Mouse (Mus musculus) CD8-positive naive resting alpha-beta T cell, adult 2 months (primary cell): ENCODE results near the gene Sytl2.

ENCODE experiments used
- DNase-seq, 2 experiments: peaks; one replicate each; pipeline ENCODE4 v3.0.0; 2022; ENCODE audit warnings: low read depth in 2 of 2, low spot score in 2 of 2

Gene Sytl2

DNA sequence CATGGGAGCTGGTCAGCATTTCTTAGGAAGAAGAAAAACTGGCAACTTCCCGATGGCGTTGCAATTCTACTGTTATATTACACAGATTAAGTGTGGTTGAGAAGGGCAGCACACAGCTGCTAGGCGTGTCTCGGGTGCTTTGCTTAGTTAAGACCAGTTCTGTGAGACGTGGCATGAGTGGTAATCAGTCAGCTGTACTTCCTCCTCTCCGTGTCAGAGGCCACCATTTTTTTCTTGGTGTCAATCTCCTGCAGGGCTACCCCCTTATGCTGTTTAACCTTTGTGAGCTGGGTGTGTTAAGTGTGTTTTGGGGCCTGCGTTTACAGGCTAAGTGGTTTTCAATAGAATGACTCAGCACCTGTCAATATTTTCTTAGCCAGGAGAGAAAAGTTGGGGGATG lies 60.7 kb downstream of the Sytl2 start:
- no peak for DNase-seq

DNA sequence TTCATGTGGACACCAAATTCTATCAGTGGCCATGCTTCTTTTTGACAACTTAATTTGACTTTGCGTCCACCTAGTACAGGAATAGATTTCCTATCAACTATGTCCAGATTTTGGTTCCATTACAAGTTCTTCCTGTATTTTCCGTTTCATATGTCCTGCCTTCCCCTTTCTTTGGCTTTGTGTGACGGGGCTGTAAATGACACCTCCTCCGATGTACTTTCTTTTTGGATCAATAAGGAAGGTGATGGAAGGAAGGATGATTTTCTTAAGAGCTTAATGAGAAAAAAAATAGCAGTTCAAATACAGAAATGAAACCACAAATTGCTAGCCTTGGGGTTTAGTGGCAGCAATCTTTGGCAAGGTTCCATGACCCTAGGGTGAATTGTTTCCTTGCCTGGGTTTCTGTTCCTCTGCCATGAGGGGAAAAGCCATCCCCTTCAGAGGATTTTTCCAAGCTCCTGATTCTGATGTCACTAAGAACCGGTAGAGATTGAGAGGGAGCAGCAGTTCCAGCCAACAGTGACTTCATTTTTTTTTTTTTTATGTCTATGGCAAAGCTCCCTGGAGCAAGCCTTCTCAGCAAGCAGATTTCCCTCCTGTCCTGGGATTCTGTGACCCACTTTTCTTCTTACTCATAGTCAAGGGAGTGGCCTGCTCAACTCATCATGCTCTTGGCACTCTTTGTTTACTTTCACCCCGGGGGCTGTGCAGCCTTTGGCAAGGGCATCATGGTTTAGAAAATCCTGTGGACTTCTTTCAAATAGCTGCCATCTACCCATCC lies 68.2 kb downstream of the Sytl2 start:
- DNase-seq: no peak

DNA sequence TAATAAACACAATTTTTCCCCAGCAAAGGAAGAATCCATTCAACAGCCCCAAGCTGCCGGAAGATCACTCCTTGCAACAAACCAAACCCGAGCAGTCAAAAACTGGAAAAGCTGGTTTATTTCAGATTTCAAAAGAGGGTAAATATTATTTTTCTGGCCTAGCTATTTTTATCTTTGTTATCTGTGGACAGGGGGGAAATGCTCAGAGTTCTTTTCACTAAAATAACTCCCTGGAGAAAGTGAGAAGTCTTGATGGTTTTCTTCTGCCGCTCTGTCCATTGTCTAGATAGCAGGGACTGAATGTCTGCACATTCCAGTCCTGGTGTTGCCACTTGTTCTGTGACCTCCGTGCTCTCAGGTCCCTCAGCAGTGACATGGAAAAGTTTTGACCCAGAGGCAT lies 70.8 kb downstream of the Sytl2 start:
- no peak for DNase-seq

GRCm38 (mm10) chr7:90384411-90384810 lies 82.4 kb downstream of the Sytl2 start:
- DNase-seq: no peak

DNA sequence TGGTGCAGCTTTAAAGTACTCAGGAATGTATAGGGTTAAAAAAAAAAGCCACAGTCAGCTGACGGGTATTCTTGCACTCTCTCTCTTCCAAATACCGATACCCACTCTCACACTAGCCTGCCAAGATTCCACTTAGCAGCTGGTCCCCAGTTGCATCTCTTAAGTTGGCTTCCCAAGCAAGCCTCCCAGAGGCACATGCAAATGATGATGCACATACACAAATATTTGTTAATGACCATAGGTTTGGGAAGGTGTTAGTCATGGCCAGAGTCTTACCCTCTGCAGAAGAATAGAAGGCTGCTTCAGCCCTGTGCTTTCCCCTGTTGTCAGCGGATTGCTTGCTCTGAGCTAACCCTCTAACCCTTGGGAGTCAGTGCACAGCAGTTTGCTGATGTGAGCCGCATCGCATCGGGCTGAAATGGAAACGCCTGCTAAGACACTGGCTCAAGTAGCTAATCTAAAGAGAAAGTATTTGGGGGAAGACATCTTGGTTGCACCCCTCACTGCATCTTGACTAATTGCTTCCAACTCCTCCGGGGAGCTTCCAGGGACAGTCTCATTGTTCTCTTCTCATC lies 84.9 kb downstream of the Sytl2 start:
- no peak for DNase-seq

DNA sequence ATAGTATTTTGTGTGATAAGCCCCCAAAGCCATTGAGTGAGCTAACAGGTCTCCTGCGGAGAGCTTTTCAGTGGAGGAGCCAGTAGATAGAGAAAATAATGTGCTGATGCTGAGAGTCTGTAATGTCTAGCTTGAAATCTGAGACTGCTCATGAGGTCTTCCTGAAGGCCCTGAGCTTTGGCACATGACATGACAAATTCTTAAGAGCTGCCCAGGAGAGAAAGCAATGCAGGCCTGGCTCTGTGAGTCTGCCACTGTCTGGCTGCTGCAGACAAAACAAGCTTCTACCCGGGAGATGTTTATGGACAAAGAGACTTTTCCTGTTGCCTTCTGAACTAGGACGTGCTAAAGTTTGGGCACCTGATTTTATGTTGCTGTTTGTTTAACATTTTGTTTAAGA lies 87.7 kb downstream of the Sytl2 start:
- DNase-seq: no peak

DNA sequence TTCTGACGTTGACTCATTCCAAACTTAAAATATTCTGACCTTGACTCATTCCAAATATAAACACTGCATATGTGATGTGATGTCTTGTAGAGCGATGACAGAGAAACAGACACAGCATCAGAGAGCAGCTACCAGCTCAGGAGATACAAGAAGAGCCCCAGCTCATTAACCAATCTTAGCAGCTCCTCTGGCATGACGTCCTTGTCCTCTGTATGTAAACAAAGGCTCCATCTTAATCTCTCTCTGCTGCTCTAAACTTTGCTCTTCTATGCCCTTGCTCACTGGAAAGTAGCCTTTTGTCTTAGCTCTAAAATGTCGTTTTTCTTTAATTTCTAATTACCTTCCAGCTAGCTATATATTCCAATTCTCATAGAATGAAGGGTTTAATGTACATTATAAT lies 93.0 kb downstream of the Sytl2 start:
- DNase-seq: no peak

- no peak for DNase-seq
Observed at GRCm38 (mm10) chr7:90395928-90396327, 93.9 kb downstream of the Sytl2 start.

GRCm38 (mm10) chr7:90409934-90410333 lies 107.9 kb downstream of the Sytl2 start:
- peak; percentile 62 to 74 for DNase-seq

- DNase-seq: no peak
Observed at GRCm38 (mm10) chr7:90426020-90427001, 124.3 kb downstream of the Sytl2 start, which contains the start of gene Ccdc89. Gene Ccdc89, plus strand, starts transcription at chr7:90426577.

DNA sequence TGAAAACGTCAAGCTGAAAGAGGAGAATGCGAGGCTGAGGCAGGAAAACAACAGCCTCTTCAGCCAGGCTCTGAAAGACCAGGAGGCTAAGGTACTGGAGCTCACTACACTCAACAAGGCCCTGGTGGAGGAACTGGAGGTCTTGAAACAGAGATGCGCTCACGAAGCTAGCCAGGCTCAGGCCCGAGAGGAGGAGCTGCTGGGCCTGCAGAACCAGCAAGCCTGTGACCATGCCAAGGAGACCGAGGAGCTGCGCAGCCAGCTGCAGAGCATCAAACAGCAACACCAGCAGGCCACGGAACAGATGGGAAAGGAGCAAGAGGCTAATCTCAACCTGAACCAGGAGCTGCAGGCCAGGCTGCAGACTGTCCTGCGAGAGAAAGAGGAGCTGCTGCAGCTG lies 125.0 kb downstream of the Sytl2 start:
- DNase-seq: no peak

GRCm38 (mm10) chr7:90432221-90432620 lies 130.2 kb downstream of the Sytl2 start:
- no peak for DNase-seq

DNA sequence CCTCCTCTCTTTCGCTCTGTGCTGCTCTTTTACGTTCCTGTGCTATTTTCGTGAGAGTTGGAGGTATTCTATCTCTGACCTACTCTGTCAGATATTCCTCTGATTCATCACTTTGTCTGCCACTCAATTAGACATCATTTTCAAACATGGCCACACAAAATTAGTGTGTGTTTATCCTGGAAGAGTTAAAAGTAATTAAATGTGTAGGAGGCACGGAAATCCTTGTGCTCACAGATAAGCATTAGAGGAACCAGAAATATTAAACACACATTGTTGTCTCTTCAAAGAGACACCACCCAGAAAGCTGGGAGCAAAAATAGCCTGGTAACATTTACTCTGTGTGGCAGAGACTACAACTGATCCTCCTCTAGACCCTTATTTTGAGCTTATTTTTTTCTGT lies 138.0 kb downstream of the Sytl2 start:
- no peak for DNase-seq

DNA sequence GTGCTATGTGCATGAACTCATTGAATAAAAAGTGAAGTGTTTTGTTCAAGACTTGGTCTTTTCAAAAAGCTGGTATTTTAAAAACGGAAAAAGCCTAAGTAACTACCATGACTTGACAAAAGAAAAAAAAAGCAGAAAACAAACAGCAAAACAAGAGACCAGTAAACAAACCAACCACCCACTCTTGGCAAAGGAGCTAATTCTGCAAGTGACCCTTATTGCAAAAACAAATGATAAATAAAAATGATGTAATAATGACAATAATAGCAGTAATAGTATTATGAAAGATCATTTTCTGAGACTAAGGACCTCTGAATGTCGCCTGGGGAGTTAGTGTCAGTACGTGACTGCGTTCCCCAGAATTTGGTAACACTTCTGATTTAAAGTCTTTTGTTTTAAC lies 140.0 kb downstream of the Sytl2 start:
- no peak for DNase-seq

- peak; percentile 95 for DNase-seq
Observed at GRCm38 (mm10) chr7:90442518-90443080, 140.5 kb downstream of the Sytl2 start, which contains the start of gene Crebzf. Gene Crebzf, plus strand, starts transcription at chr7:90442729.

- DNase-seq: peak; percentile 50 to 58
Observed at GRCm38 (mm10) chr7:90443101-90444091, 141.3 kb downstream of the Sytl2 start.

DNA sequence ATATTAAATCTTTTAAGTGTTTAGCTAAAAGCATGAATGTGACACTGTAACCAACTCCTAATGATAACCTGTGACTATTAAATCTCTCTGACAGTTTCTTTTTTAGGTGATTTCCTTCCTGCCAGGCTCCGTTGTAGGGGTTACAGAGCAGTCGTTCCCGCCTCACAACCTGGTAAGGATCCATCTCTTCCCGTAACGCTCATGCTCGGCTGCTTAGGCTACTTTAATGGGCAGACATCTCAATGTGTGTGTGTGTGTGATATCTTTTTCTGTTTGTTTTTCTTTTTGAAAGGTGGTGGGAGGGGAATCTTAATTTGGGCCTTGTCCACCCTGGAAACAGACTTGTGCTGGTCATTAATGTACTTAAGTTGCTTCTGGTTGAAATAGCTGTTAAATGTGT lies 142.2 kb downstream of the Sytl2 start:
- DNase-seq: no peak

DNA sequence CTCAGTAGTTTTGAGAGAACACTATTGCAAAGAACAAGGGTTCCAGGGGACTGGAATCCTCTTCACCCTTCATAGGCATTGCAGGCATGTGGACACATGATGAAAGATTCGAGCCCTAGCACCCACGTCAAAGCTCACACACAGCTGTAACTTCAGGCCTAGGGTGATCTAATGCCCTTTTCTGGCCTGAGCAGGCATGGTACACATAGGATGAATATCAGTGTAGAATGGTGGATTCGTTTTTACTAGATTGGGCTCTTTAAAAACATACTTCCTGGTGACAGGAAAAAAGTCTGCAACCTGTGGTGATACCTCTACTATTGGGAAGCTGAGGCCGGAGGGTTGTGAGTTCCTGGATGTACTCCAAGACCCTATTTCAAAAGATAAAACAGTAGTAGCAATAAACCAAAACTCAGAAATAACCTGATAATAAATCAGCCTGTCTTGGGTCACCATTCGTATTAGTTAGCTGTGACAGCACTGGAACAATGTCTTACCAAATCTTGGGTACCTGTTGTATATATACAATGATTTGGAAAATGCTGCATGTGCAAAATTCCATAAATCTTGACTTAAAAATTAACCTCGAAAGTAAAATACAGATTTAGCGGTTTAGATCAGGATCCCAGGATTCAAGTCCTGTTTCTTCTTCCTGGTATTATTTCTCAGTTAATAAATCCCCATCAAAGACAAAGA lies 154.2 kb downstream of the Sytl2 start:
- no peak for DNase-seq

- DNase-seq: peak; percentile 57 to 58
Observed at GRCm38 (mm10) chr7:90456845-90457468, 154.9 kb downstream of the Sytl2 start, which contains the start of gene Tmem126a. Gene Tmem126a, minus strand, starts transcription at chr7:90457229.
